Mouse (Mus musculus) lung, embryonic 16.5 days (tissue): ENCODE measurements at regions not wholly inside any gene's neighbourhood (a gene's known extent, or its start where the extent isn't known, plus 50 kb on each side); places are given as distances from the start of the nearest gene placed in this dataset.

Experiments used
- ATAC-seq: fragments of 200-750 bp; cut with Nextera tagmentation; 2 replicates; pipeline ENCODE4 v1.8.0; 2017; ENCODE audit warnings: low read depth, mild to moderate bottlenecking, moderate library complexity
- H3K27ac ChIP-seq: fragments of 300-500 bp; sonication (generic); 2 replicates; pipeline ENCODE4 v1.5.1; 2014; ENCODE audit warnings: mild to moderate bottlenecking, control low read depth, low read length
- H3K27me3 ChIP-seq: fragments of 300-500 bp; sonication (generic); 2 replicates; pipeline ENCODE4 v1.6.1; 2014; ENCODE audit warnings: low read depth, low read length, mixed read lengths; ENCODE audit not compliant: control insufficient read depth, insufficient read depth
- H3K36me3 ChIP-seq: fragments of 300-500 bp; sonication (generic); 2 replicates; pipeline ENCODE4 v1.6.1; 2014; ENCODE audit warnings: low read length; ENCODE audit not compliant: control insufficient read depth, insufficient read depth
- H3K4me1 ChIP-seq: fragments of 300-500 bp; sonication (generic); replicated peaks from 2 replicates; pipeline ENCODE4 v1.6.1; 2014; ENCODE audit warnings: low read length, mixed read lengths; ENCODE audit not compliant: control insufficient read depth, insufficient read depth
- H3K4me2 ChIP-seq: fragments of 300-500 bp; sonication (generic); 2 replicates; pipeline ENCODE4 v1.6.1; 2014; ENCODE audit warnings: low read depth, low read length, control low read depth
- H3K4me3 ChIP-seq: fragments of 300-500 bp; sonication (generic); 2 replicates; pipeline ENCODE4 v1.5.1; 2014; ENCODE audit warnings: mild to moderate bottlenecking, low read length, control low read depth
- H3K9ac ChIP-seq: fragments of 300-500 bp; sonication (generic); 2 replicates; pipeline ENCODE4 v1.6.1; 2014; ENCODE audit warnings: low read length, control low read depth
- H3K9me3 ChIP-seq: fragments of 300-500 bp; sonication (generic); 2 replicates; pipeline ENCODE4 v1.6.1; 2016; ENCODE audit warnings: low read length; ENCODE audit not compliant: control insufficient read depth
- WGBS: fragments of 180-500 bp; shearing (Covaris S2); extraction: QIAGEN DNeasy Blood & Tissue Kit; methylation state at CpG from one replicate; pipeline ENCODE4 v1.1.7; 2014; 5-methylcytosine and 5-hydroxymethylcytosine counted together

DNA sequence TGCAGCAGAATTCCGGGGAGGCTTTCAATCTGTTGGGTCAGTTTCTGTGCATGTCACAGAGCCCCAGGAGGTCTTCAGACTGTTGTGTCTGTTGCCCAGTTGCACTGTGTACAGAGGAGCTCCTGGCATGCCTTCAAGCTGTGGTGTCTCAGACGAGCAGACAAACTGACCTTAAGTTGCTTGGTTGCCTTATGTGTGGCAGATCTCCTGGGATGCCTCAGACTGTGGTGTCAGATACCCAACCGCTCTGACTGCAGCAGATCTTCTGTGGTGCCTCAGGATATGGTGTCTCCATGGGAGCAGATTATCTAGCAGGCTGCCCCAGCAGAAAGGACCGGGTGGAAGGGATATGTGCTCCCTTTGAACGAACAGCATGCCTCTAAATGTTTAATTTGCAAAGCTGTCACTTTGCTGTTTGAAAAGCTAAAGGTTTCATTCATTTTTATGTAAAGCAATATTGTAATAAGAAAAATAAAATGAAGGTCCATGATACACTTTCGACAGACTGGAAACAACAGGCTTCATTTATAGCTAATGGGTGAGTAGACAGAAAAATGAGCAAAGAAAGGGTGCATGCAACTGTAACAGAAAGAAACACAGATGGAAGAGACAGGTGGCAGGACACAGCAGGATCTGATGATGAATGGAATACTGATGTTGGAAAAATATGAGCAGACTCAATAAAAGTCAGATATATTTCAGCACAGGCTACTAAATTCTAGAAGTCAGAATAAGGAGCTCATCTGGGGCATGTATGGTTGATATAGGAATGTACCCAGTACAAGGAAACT lies 1060.0 kb downstream of the Serpinb8 start:
- ATAC-seq: no peak
- no peaks in the 10 kb centered on the region for H3K36me3 ChIP-seq
- H3K27me3 ChIP-seq: no peaks in the 10 kb centered on the region
- H3K4me1 ChIP-seq: no peaks in the 10 kb centered on the region
- H3K27ac ChIP-seq: no peak overlapping the region
- WGBS: 58% methylated on average over 6 of the region's 6 CpGs
- no peaks in the 10 kb centered on the region for H3K9me3 ChIP-seq
- H3K4me2 ChIP-seq: no peak overlapping the region
- no peak overlapping the region for H3K4me3 ChIP-seq
- H3K9ac ChIP-seq: no peak overlapping the region

DNA sequence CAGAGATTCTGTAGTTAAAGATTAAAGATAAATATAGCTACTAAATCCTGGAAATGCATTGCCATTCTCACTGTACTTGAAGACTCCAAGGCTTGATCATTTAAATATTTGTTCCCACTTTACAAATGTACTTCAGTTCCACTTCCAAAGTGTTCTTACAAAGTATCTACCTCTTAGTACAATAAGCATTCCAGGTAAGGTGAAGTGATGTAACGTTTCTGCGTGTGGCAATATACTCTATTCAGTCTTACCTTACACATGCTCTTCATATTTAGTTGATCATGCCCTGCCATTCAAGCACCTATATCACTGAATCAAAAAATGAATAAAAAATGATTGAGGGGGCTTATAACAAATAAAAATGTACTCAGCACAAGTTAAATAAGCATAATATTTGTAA lies 1081.2 kb downstream of the Serpinb8 start:
- Histone ChIP-seq H3K9ac (no peak overlapping the region), H3K27ac (no peak overlapping the region), H3K4me2 (no peak overlapping the region), H3K4me3 (no peak overlapping the region), H3K36me3 (no peaks in the 10 kb centered on the region), H3K4me1 (no peaks in the 10 kb centered on the region), H3K27me3 (no peaks in the 10 kb centered on the region), H3K9me3 (no peaks in the 10 kb centered on the region)
- 69% methylated on average over 2 of the region's 2 CpGs for WGBS
- peak; percentile 68 for ATAC-seq
